20 mouse cellular contexts compared by ENCODE assay signal in genomic region chr5:142640088-142640487, GRCm38 (mm10). TPM values are rescaled to one million over a fixed set of nuclear protein-coding genes. Genes with fewer than 3 reads are reported as not detected.
DNase-seq lines count a peak whose midpoint lies in the region; ATAC-seq and TF ChIP-seq lines count a peak whose summit lies in the region.
"Had no signal": no experiment of that assay in that cellular context is flagged by ENCODE, and none has a peak within 500 bp of the region (broad histone marks: within the 10 kb centered on the region; RNA-seq: fewer than 3 reads in every experiment).

No protein-coding gene starts in this region.

- DNase-seq in kidney, adult 8-10 months: peak; percentile 80 to 85
- DNase-seq in kidney, postnatal 14 days: peak; percentile 79
- peak; percentile 69 for DNase-seq in yolk sac, embryonic 10.5 days (ENCODE audit: low spot score)
- DNase-seq in midbrain, postnatal 0 days (ENCODE audit: low spot score): no peak
- no peak for DNase-seq in hindbrain, postnatal 0 days (ENCODE audit: low spot score)
- DNase-seq: adrenal gland, postnatal 36 days; cerebellum, adult 18-20 months; cerebellum, postnatal 25 days; embryo, embryonic 11 days; gastrocnemius, postnatal 10 days; heart, adult 11 months; heart, postnatal 14 days; midbrain, embryonic 14.5 days had no signal

- peak overlapping the region; percentile 51 for H3K27ac ChIP-seq in intestine, embryonic 16.5 days (ENCODE audit: low read length)
- no peak overlapping the region for H3K27ac ChIP-seq in midbrain, postnatal 0 days (ENCODE audit: low read depth, low read length)
- H3K27ac ChIP-seq in hindbrain, postnatal 0 days: no peak overlapping the region
- no peak overlapping the region for H3K27ac ChIP-seq in forebrain, embryonic 16.5 days (ENCODE audit: low read length)
- H3K27ac ChIP-seq: hindbrain, embryonic 13.5 days had no signal

- no peak overlapping the region for H3K9ac ChIP-seq in intestine, embryonic 16.5 days (ENCODE audit: low read depth, low read length)
- H3K9ac ChIP-seq in midbrain, postnatal 0 days (replicated peaks; ENCODE audit: low read length, poor library complexity, severe bottlenecking): no peak overlapping the region
- no peak overlapping the region for H3K9ac ChIP-seq in hindbrain, postnatal 0 days (replicated peaks; ENCODE audit: low read length)
- no peak overlapping the region for H3K9ac ChIP-seq in forebrain, embryonic 16.5 days (replicated peaks; ENCODE audit: low read depth, low read length)
- H3K9ac ChIP-seq: heart, embryonic 12.5 days; hindbrain, embryonic 13.5 days had no signal

- peaks cover 3% of the 10 kb centered on the region; the same call in 1 of the 2 replicates for H3K36me3 ChIP-seq in intestine, embryonic 16.5 days (ENCODE audit: control insufficient read depth, insufficient read depth, low read length)
- peaks cover 15% of the 10 kb centered on the region for H3K36me3 ChIP-seq in midbrain, postnatal 0 days (ENCODE audit: insufficient read depth, low read length)
- peaks cover 23% of the 10 kb centered on the region; the same call in 1 of the 2 replicates for H3K36me3 ChIP-seq in hindbrain, postnatal 0 days (ENCODE audit: insufficient read depth, low read length)
- H3K36me3 ChIP-seq in forebrain, embryonic 16.5 days (ENCODE audit: control insufficient read depth, insufficient read depth): peaks cover 10% of the 10 kb centered on the region; the same call in 1 of the 2 replicates

- H3K4me1 ChIP-seq in intestine, embryonic 16.5 days (ENCODE audit: control insufficient read depth, insufficient read depth, low read length): peaks cover 4% of the 10 kb centered on the region; the same call in 1 of the 2 replicates
- H3K4me1 ChIP-seq in midbrain, postnatal 0 days (ENCODE audit: insufficient read depth, low read length): no peaks in the 10 kb centered on the region
- H3K4me1 ChIP-seq in hindbrain, postnatal 0 days (ENCODE audit: insufficient read depth, low read length): no peaks in the 10 kb centered on the region
- no peaks in the 10 kb centered on the region for H3K4me1 ChIP-seq in forebrain, embryonic 16.5 days (replicated peaks; ENCODE audit: control insufficient read depth, insufficient read depth, low read length)
- H3K4me1 ChIP-seq: heart, embryonic 12.5 days had no signal

- H3K9me3 ChIP-seq in intestine, embryonic 16.5 days (ENCODE audit: control insufficient read depth, low read length): no peaks in the 10 kb centered on the region
- peaks cover 4% of the 10 kb centered on the region; the same call in 1 of the 2 replicates for H3K9me3 ChIP-seq in midbrain, postnatal 0 days (ENCODE audit: low read length)
- H3K9me3 ChIP-seq in hindbrain, postnatal 0 days (ENCODE audit: low read length): no peaks in the 10 kb centered on the region; the same call in 1 of the 2 replicates
- H3K9me3 ChIP-seq in forebrain, embryonic 16.5 days (ENCODE audit: control insufficient read depth, low read length): no peaks in the 10 kb centered on the region
- H3K9me3 ChIP-seq: heart, embryonic 12.5 days; hindbrain, embryonic 13.5 days; megakaryocyte, embryonic 14.5 days had no signal

- no peak for TF ChIP-seq CTCF in midbrain, postnatal 0 days (IDR thresholded peaks at IDR 0.05)
- TF ChIP-seq CTCF in hindbrain, postnatal 0 days (IDR thresholded peaks at IDR 0.05; ENCODE audit: low read depth): no peak

- ATAC-seq in intestine, embryonic 16.5 days: peak; percentile 86
- ATAC-seq in midbrain, postnatal 0 days (ENCODE audit: low FRiP score): no peak
- ATAC-seq in hindbrain, postnatal 0 days: no peak
- ATAC-seq in forebrain, embryonic 16.5 days: no peak
- ATAC-seq: lung, postnatal 0 days had no signal

- H3K27me3 ChIP-seq in intestine, embryonic 16.5 days (replicated peaks; ENCODE audit: control insufficient read depth, insufficient read depth, low read length): no peaks in the 10 kb centered on the region
- H3K27me3 ChIP-seq in midbrain, postnatal 0 days (ENCODE audit: insufficient read depth, low read length): no peaks in the 10 kb centered on the region
- H3K27me3 ChIP-seq in hindbrain, postnatal 0 days (ENCODE audit: insufficient read depth, low read length): no peaks in the 10 kb centered on the region
- no peaks in the 10 kb centered on the region for H3K27me3 ChIP-seq in forebrain, embryonic 16.5 days (replicated peaks; ENCODE audit: control insufficient read depth, insufficient read depth, low read length)
- H3K27me3 ChIP-seq: heart, embryonic 12.5 days; hindbrain, embryonic 13.5 days; megakaryocyte, embryonic 14.5 days had no signal

- H3K4me2 ChIP-seq in intestine, embryonic 16.5 days (ENCODE audit: low read depth, low read length): no peak overlapping the region
- H3K4me2 ChIP-seq in midbrain, postnatal 0 days (ENCODE audit: low read depth, low read length, poor library complexity, severe bottlenecking): no peak overlapping the region
- no peak overlapping the region for H3K4me2 ChIP-seq in hindbrain, postnatal 0 days (ENCODE audit: low read depth, low read length)
- no peak overlapping the region for H3K4me2 ChIP-seq in forebrain, embryonic 16.5 days (ENCODE audit: low read length)
- H3K4me2 ChIP-seq: heart, embryonic 12.5 days; hindbrain, embryonic 13.5 days had no signal

- 77% methylated on average over 5 of the region's 5 CpGs for WGBS in intestine, embryonic 16.5 days
- 75% methylated on average over 5 of the region's 5 CpGs for WGBS in midbrain, postnatal 0 days
- 68% methylated on average over 5 of the region's 5 CpGs for WGBS in hindbrain, postnatal 0 days
- 82% methylated on average over 5 of the region's 5 CpGs for WGBS in forebrain, embryonic 16.5 days

- no peak overlapping the region for H3K4me3 ChIP-seq in intestine, embryonic 16.5 days (ENCODE audit: low read length)
- H3K4me3 ChIP-seq in midbrain, postnatal 0 days (ENCODE audit: low read depth, low read length): no peak overlapping the region
- no peak overlapping the region for H3K4me3 ChIP-seq in hindbrain, postnatal 0 days (ENCODE audit: low read length)
- no peak overlapping the region for H3K4me3 ChIP-seq in forebrain, embryonic 16.5 days (replicated peaks; ENCODE audit: low read length)
- H3K4me3 ChIP-seq: heart, embryonic 12.5 days; hindbrain, embryonic 13.5 days; megakaryocyte, embryonic 14.5 days; myocyte had no signal

RNA-seq across cellular contexts. Expression of gene Wipi2, which starts 12.6 kb away (rescaled TPM):
- 33.6 and 33.8 TPM in 2 replicates for polyA plus RNA-seq in intestine, embryonic 16.5 days (2015; fragmentation: Nextera tagmentation; extraction: Ambion mirVana)
- 61.5 and 69.7 TPM in 2 replicates for total RNA-seq in midbrain, postnatal 0 days (2014; rRNA removed)
- polyA plus RNA-seq in midbrain, postnatal 0 days (2015; fragmentation: Nextera tagmentation; extraction: Ambion mirVana): 40.0 and 42.3 TPM in 2 replicates
- total RNA-seq in hindbrain, postnatal 0 days (2014; rRNA removed): 57.3 and 76.5 TPM in 2 replicates
- 40.0 and 43.3 TPM in 2 replicates for polyA plus RNA-seq in hindbrain, postnatal 0 days (2015; fragmentation: Nextera tagmentation; extraction: Ambion mirVana)
- 50.2 and 53.3 TPM in 2 replicates for polyA plus RNA-seq in forebrain, embryonic 16.5 days (2015; fragmentation: Nextera tagmentation; extraction: Ambion mirVana)

RNA-seq across cellular contexts. Expression of gene Mmd2, which starts 31.5 kb away (rescaled TPM):
- polyA plus RNA-seq in intestine, embryonic 16.5 days (2015; fragmentation: Nextera tagmentation; extraction: Ambion mirVana): 1.6 and 1.7 TPM in 2 replicates
- total RNA-seq in midbrain, postnatal 0 days (2014; rRNA removed): 114 and 153 TPM in 2 replicates
- polyA plus RNA-seq in midbrain, postnatal 0 days (2015; fragmentation: Nextera tagmentation; extraction: Ambion mirVana): 120 and 137 TPM in 2 replicates
- 171 and 182 TPM in 2 replicates for total RNA-seq in hindbrain, postnatal 0 days (2014; rRNA removed)
- polyA plus RNA-seq in hindbrain, postnatal 0 days (2015; fragmentation: Nextera tagmentation; extraction: Ambion mirVana): 151 and 167 TPM in 2 replicates
- polyA plus RNA-seq in forebrain, embryonic 16.5 days (2015; fragmentation: Nextera tagmentation; extraction: Ambion mirVana): 77.4 and 91.5 TPM in 2 replicates
- polyA plus RNA-seq: lung, postnatal 0 days; myocyte had no signal

RNA-seq across cellular contexts. Expression of gene Slc29a4, which starts 52.2 kb away (rescaled TPM):
- 5.8 and 6.9 TPM in 2 replicates for polyA plus RNA-seq in intestine, embryonic 16.5 days (2015; fragmentation: Nextera tagmentation; extraction: Ambion mirVana)
- 59.8 and 67.1 TPM in 2 replicates for total RNA-seq in midbrain, postnatal 0 days (2014; rRNA removed)
- polyA plus RNA-seq in midbrain, postnatal 0 days (2015; fragmentation: Nextera tagmentation; extraction: Ambion mirVana): 67.4 and 67.6 TPM in 2 replicates
- total RNA-seq in hindbrain, postnatal 0 days (2014; rRNA removed): 77.1 and 80.1 TPM in 2 replicates
- polyA plus RNA-seq in hindbrain, postnatal 0 days (2015; fragmentation: Nextera tagmentation; extraction: Ambion mirVana): 61.4 and 67.1 TPM in 2 replicates
- polyA plus RNA-seq in forebrain, embryonic 16.5 days (2015; fragmentation: Nextera tagmentation; extraction: Ambion mirVana): 93.7 and 99.2 TPM in 2 replicates
- polyA plus RNA-seq: myocyte had no signal

Comparison
In these comparisons a context has a peak if more than half of its experiments do, and no peak if none do; other contexts are left out.
1. DNase-seq: peak in kidney, adult 8-10 months (2 of 2), kidney, postnatal 14 days (single experiment) and yolk sac, embryonic 10.5 days (single experiment); none in midbrain, postnatal 0 days (single experiment) and hindbrain, postnatal 0 days (single experiment).
2. RNA of gene Mmd2, which starts 31.5 kb away (polyA plus RNA-seq): 151 to 167 TPM in hindbrain, postnatal 0 days, 120 to 137 TPM in midbrain, postnatal 0 days and 77.4 to 91.5 TPM in forebrain, embryonic 16.5 days; 1.6 to 1.7 TPM in intestine, embryonic 16.5 days; every median in the first group is over 10 times any median in the second.